Mouse (Mus musculus) spleen, adult 2 months (tissue): ENCODE data around the gene Cygb. TPM values are rescaled to one million over a fixed set of nuclear protein-coding genes. Genes with fewer than 3 reads are reported as not detected.
A peak's percentile ranks its signal among the peaks of the same experiment; 100 is the strongest.

Experiments used
- DNase-seq, 2 experiments: peaks; one replicate each; pipeline versions ENCODE4 v3.0.0 to v3.0.0-alpha.2; 2012 to 2021; ENCODE audit warnings: low spot score in 2 of 2, low read depth in 1 of 2
- H3K27ac ChIP-seq: fragments of 200-500 bp; 2 replicates; pipeline ENCODE4 v1.5.1; 2012; ENCODE audit warnings: low read length, inconsistent platforms; ENCODE audit not compliant: insufficient read depth
- H3K27me3 ChIP-seq: fragments of 200-500 bp; 2 replicates; pipeline ENCODE4 v1.6.1; 2012; ENCODE audit warnings: mild to moderate bottlenecking, moderate library complexity, low read length, inconsistent platforms; ENCODE audit not compliant: control insufficient read depth, insufficient read depth
- H3K36me3 ChIP-seq: fragments of 200-500 bp; 2 replicates; pipeline ENCODE4 v1.6.1; 2012; ENCODE audit warnings: mild to moderate bottlenecking, low read length, inconsistent platforms; ENCODE audit not compliant: control insufficient read depth, insufficient read depth
- H3K4me1 ChIP-seq: fragments of 200-500 bp; 2 replicates; pipeline ENCODE4 v1.6.1; 2011; ENCODE audit warnings: inconsistent platforms; ENCODE audit not compliant: control insufficient read depth, insufficient read depth, insufficient read length
- H3K4me3 ChIP-seq: fragments of 200-500 bp; 2 replicates; pipeline ENCODE4 v1.5.1; 2011; ENCODE audit warnings: mild to moderate bottlenecking, inconsistent platforms; ENCODE audit not compliant: insufficient read depth, insufficient read length; ENCODE audit errors: extremely low read depth
- CTCF ChIP-seq: fragments of 200-500 bp; IDR thresholded peaks from 2 replicates; pipeline ENCODE4 v1.5.1; 2011; ENCODE audit warnings: mild to moderate bottlenecking, inconsistent platforms; ENCODE audit not compliant: insufficient read depth, insufficient read length, insufficient replicate concordance; ENCODE audit errors: extremely low read depth
- POLR2A ChIP-seq: fragments of 200-500 bp; IDR thresholded peaks from 2 replicates; pipeline ENCODE4 v1.6.1; 2011; ENCODE audit warnings: low read depth, low read length, inconsistent platforms
- WGBS: fragments of 180-500 bp; shearing (Covaris S2); methylation state at CpG from one replicate; pipeline ENCODE4 v1.1.7; 2018; 5-methylcytosine and 5-hydroxymethylcytosine counted together
- polyA plus RNA-seq: library from polyadenylated mRNA; depleted of rRNA; stranded (reverse); fragments of >200 nt; gene quantifications from 2 replicates; pipeline ENCODE4 v1.2.3, GENCODE M21; 2012

Gene Cygb
- polyA plus RNA-seq, 1 experiment = 14.2 TPM

DNA sequence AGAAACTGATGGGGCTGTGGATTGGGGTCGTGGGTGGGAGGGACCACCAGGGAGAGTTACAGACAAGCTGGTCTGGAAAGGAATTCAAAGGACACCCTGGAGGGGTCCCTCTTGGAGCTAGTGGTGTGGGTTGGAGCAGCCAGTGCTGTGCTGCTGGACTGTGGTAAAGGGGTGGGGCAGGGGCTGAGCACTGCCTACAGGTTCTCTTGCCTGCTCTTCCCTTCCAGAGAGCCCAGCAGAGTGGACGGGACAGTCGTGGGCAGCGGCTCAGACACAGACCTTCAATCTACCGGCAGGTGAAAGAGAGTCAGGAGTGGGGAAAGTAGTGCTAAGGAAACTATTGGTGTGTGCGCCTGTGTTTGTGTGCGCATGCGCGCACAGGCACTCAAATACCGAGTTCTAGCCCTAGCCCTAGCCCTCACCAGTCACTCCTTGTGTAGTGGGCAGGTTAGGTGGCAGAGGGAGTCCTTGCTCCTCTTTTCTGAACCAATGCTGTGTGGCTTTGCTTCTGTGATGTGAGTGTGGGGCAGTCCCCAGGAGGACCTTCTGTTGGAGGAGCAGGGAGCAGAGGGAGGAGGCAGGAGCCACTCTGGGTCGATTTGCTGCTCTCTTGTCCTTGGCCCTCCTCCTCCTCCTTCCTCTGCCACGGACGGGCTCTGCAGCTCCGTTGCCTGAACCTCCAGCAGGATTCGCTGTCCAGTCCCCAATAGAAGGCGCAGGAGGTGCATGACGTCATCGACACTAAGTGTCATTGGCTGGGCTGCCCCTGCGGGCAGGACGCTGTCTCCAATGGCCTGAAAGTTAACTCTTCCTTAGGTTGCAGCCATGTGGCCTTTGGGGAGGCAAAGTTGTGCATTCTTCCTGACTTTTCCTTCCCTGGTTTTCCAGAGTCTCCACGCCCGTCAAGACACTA lies 3.5 kb upstream of the Cygb start:
- Histone ChIP-seq H3K27me3 (peaks cover 11% of the 10 kb centered on the region), H3K27ac (no peak overlapping the region), H3K4me1 (peaks cover 7% of the 10 kb centered on the region), H3K4me3 (peak overlapping the region; percentile 4; the same call in 1 of the 2 replicates), H3K36me3 (no peaks in the 10 kb centered on the region)
- no peak for TF ChIP-seq POLR2A
- no peak for TF ChIP-seq CTCF
- WGBS = 38% methylated on average over 22 of the region's 22 CpGs
- DNase-seq = peak in 1 of 2 experiments; percentile 50

DNA sequence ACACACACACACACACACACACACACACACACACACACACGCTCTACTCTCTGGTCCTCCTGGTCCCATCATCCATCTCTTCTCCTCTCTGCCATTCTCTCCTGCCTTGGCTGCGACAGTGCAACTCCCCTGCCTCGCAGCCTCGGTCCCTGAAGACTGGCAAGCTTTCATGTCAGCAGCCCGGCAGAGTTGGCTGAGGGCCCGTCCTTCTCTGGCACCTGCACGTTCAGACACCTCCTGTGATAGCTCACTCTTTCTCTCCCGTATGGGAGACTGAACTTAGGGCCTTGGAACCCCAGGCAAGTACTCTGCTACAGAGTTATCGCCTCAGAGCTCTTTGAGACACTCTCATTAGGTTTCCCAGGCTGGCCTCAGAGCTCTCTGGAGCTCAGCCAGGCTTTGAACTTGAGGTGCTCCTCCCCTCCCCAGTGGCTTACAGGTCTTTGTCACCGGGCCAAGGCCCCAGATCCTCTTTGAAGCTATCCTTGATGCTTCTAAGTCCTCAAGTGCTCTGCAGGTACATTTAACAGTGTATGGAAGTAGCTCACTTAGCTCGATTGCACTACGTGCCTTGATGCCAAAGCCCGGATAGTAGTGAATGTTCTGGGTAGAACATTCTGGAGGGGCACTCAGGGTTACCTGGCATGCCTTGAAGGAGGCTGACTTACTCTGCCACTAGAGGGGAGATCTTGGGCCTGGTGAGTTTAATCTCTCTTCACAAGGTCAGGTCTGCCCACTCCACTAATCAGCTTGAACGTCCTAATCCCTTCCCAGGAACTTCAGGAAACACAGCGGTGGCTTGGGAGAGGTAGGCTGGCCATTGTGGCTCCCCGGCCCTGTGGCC lies 2.5 kb upstream of the Cygb start:
- H3K27ac ChIP-seq = no peak overlapping the region
- 81% methylated on average over 16 of the region's 16 CpGs for WGBS
- no peak overlapping the region for H3K4me3 ChIP-seq
- peaks cover 7% of the 10 kb centered on the region for H3K4me1 ChIP-seq
- peaks cover 11% of the 10 kb centered on the region for H3K27me3 ChIP-seq
- TF ChIP-seq CTCF = no peak
- TF ChIP-seq POLR2A = no peak
- no peaks in the 10 kb centered on the region for H3K36me3 ChIP-seq
- DNase-seq = no peak

DNA sequence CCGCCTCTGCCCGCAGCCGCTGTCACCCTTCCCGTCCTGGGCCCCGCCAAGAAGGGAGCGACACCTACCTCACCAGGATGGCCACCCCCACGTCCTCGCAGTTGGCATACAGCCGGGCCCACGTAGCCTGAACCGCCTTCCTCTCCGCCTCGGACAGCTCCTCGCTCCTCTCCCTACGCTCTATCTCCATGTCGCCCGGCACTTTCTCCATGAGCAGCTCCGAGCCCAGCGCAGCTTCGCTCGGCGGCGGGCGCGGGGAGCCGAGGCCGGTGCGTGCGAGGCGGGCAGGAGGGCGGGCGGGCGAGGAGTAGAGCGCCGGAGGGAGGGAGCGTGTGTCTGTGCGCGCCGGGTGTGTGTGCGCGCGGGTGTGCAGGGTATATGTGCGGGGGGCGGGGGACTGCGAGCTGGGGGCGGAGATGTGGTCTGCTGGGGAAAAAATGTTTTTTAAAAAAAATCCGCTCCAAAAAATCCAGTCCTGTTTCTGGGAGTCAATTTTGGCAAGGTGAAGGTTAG lies 348 bp downstream of the Cygb start:
- peaks cover 7% of the 10 kb centered on the region for H3K4me1 ChIP-seq
- no peak for DNase-seq
- peaks cover 12% of the 10 kb centered on the region for H3K27me3 ChIP-seq
- TF ChIP-seq CTCF (no peak), POLR2A (no peak)
- H3K27ac ChIP-seq = no peak overlapping the region
- H3K4me3 ChIP-seq = peak overlapping the region; percentile 36; the same call in 1 of the 2 replicates
- 2% methylated on average over 47 of the region's 47 CpGs for WGBS
- H3K36me3 ChIP-seq = no peaks in the 10 kb centered on the region

DNA sequence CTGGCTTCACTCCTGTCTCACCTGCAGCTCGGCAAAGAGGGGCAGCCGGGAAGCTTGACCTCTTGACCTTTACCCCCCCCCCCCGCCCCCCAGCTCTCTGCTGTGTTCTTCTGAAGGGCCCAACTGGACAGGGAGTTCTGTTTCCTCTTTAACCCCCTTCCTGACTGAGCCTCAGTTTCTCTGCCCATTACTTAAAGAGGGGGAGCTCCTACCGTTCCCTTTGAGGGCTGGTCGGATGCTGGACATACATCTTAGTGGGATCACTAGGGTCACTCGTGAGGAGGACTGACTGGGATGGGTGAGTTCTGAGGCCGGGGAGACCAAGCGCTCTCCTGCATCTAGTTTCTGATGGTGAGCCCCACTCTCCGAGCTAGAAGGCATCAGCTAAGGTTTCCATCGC lies 879 bp downstream of the Cygb start, which contains the start of gene Prcd:
Prcd (plus strand) TSS at position 301 of the 400 bp plus-strand sequence.
- Histone ChIP-seq H3K27ac (no peak within 1 kb of the TSS), H3K4me3 (peak within 1 kb of the TSS; percentile 36; the same call in 1 of the 2 replicates), H3K27me3 (peaks cover 12% of the 10 kb centered on the region), H3K36me3 (no peaks in the 10 kb centered on the region), H3K4me1 (peaks cover 7% of the 10 kb centered on the region)
- TF ChIP-seq POLR2A (no peak), CTCF (no peak)
- WGBS = 22% methylated on average over 10 of the region's 10 CpGs
- no peak for DNase-seq

DNA sequence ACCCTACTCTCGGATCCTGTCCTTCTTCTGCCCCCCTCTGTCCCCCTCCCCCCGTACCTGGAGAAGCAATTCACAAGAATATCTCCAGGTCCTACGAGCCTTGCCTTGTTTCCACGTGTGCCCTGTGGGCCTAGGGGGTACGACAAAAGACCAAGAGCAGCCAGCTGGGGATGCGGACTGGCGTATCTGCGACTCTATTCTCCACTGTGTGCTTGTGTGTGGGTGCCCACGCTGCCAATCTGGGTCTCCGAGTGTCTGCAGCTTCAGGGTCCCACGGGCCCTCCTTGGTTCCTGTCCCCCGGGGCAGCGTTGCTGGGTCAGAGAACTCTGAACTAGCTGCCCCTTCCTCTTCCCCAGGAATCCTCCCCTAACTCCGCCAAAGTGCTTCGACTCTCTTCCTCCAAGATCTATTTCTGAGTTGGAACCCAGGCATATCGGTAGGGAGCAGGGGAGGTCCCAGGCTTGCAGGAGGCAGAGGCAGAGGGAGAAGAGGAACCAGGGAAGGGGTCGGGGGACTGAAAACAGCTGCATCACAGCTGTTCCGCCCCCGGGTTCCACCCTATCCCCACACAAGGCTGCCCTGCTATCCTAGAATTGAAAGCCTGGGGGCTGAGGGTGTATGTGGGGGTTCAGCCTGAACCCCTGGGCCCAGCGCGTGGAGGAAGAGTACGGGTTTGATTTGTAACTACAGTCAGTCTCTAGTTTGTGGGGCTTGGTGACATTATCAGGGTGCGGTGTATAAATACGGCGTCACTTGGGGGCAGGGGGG lies 1.6 kb downstream of the Cygb start:
- Histone ChIP-seq H3K27ac (no peak overlapping the region), H3K4me3 (no peak overlapping the region), H3K4me1 (peaks cover 7% of the 10 kb centered on the region; the same call in 1 of the 2 replicates), H3K27me3 (peaks cover 12% of the 10 kb centered on the region), H3K36me3 (no peaks in the 10 kb centered on the region)
- DNase-seq = no peak
- TF ChIP-seq CTCF (no peak), POLR2A (no peak)
- whole genome bisulfite sequencing = 78% methylated on average over 25 of the region's 25 CpGs

DNA sequence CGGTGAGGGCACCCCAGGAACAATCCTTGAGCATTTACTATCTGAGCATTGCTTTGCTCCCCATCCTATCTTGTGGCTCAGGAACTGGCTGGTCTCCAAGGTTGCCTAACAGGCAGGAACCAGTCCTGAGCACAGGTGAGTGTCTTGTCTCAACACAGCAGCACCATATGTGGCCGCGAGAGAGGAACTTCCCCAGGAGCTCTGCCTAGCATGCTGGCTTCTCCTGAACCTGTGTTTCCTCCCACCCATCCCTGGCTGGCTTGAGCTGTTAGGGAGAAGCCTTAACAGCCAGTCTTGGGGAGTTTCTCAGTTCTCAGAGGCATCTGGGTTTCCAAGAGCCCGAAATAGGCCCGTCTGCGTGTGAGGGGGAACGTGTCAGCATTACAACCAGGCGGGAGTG lies 2.8 kb downstream of the Cygb start:
- no peak for TF ChIP-seq CTCF
- no peak for TF ChIP-seq POLR2A
- no peak for DNase-seq
- 59% methylated on average over 8 of the region's 8 CpGs for WGBS
- H3K27ac ChIP-seq = no peak overlapping the region
- no peak overlapping the region for H3K4me3 ChIP-seq
- peaks cover 12% of the 10 kb centered on the region for H3K27me3 ChIP-seq
- no peaks in the 10 kb centered on the region for H3K36me3 ChIP-seq
- H3K4me1 ChIP-seq = peaks cover 7% of the 10 kb centered on the region; the same call in 1 of the 2 replicates
